Mouse (Mus musculus) MEL (cell line): ENCODE measurements around the gene Gm11549.

Experiments
- CTCF ChIP-seq, 3 experiments: IDR thresholded peaks in 2 of 3; conservative IDR thresholded peaks in 1 of 3; 2 replicates each; pipeline ENCODE4 v1.5.1; 2011 to 2012; ENCODE audit warnings: low read length in 3 of 3, low read depth in 2 of 3, mild to moderate bottlenecking in 2 of 3, improper control_type of control experiment in 1 of 3, inconsistent platforms in 1 of 3, mixed read lengths in 1 of 3, moderate library complexity in 1 of 3; ENCODE audit not compliant: control insufficient read depth in 1 of 3, insufficient read depth in 1 of 3, poor library complexity in 1 of 3, severe bottlenecking in 1 of 3
- MAX ChIP-seq: IDR thresholded peaks from 2 replicates; pipeline ENCODE4 v1.6.1; 2011; ENCODE audit warnings: low read length, improper control_type of control experiment
- NRF1 ChIP-seq: IDR thresholded peaks from 2 replicates; pipeline ENCODE4 v1.6.1; 2014; ENCODE audit warnings: low read depth, mild to moderate bottlenecking, inconsistent platforms, low read length, improper control_type of control experiment, moderate library complexity; ENCODE audit not compliant: poor library complexity, insufficient read depth, severe bottlenecking
- POLR2A ChIP-seq, 2 experiments: IDR thresholded peaks; 2 replicates each; pipeline ENCODE4 v1.6.1; 2011 to 2012; ENCODE audit warnings: low read length in 2 of 2, mild to moderate bottlenecking in 2 of 2, control low read depth in 1 of 2, improper control_type of control experiment in 1 of 2, low read depth in 1 of 2, moderate library complexity in 1 of 2; ENCODE audit not compliant: control insufficient read depth in 1 of 2, insufficient read depth in 1 of 2, poor library complexity in 1 of 2
- ZC3H11A ChIP-seq: IDR thresholded peaks from 2 replicates; pipeline ENCODE4 v1.6.1; 2012; ENCODE audit warnings: low read depth, mild to moderate bottlenecking, inconsistent platforms, low read length, improper control_type of control experiment
- ZMIZ1 ChIP-seq: IDR thresholded peaks from 2 replicates; pipeline ENCODE4 v1.6.1; 2012; ENCODE audit warnings: low read depth, mild to moderate bottlenecking, inconsistent platforms, low read length, improper control_type of control experiment, moderate library complexity

GRCm38 (mm10) chr3:36481776-36482193 lies 39.8 kb downstream of the Gm11549 start:
- TF ChIP-seq MAX (no peak), POLR2A (IDR thresholded peaks at IDR 0.05; ENCODE audit: control insufficient read depth in 1 of 2, insufficient read depth in 1 of 2, low read depth in 1 of 2, low read length in 2 of 2, poor library complexity in 1 of 2) (no peak), NRF1 (no peak), CTCF (IDR thresholded peaks at IDR 0.05 in 2 of 3, conservative IDR thresholded peaks at IDR 0.05 in 1 of 3; ENCODE audit: control insufficient read depth in 1 of 3, insufficient read depth in 1 of 3, low read depth in 2 of 3, low read length in 3 of 3, poor library complexity in 1 of 3, severe bottlenecking in 1 of 3) (no peak), ZC3H11A (no peak), ZMIZ1 (no peak)
